Mouse (Mus musculus): ENCODE results near the gene Plekha7. TPM values are rescaled to one million over a fixed set of nuclear protein-coding genes. Genes with fewer than 3 reads are reported as not detected.

Plekha7 gene
- total RNA-seq, 4 experiments from 2014 or later = 25.0 to 31.5 (median 26.4) TPM

GRCm38 (mm10) chr7:116223010-116223783 is 85.0 kb downstream of the Plekha7 start:
- DNase-seq (ENCODE audit: low spot score in 2 of 2) = no peak

- no peak for DNase-seq (ENCODE audit: low spot score in 2 of 2)
Observed at GRCm38 (mm10) chr7:116222288-116223009, 85.7 kb downstream of the Plekha7 start.

- DNase-seq (ENCODE audit: low spot score in 2 of 2) = no peak
Observed at GRCm38 (mm10) chr7:116221883-116222282, 86.3 kb downstream of the Plekha7 start.

- no peak for DNase-seq (ENCODE audit: low spot score in 2 of 2)
Observed at GRCm38 (mm10) chr7:116220103-116220707, 88.0 kb downstream of the Plekha7 start.

- DNase-seq (ENCODE audit: low spot score in 2 of 2) = no peak
Observed at GRCm38 (mm10) chr7:116217747-116218146, 90.4 kb downstream of the Plekha7 start.

GRCm38 (mm10) chr7:116211904-116212303 is 96.3 kb downstream of the Plekha7 start:
- DNase-seq (ENCODE audit: low spot score in 2 of 2) = no peak

- no peak for DNase-seq (ENCODE audit: low spot score in 2 of 2)
Observed at GRCm38 (mm10) chr7:116209926-116210631, 98.1 kb downstream of the Plekha7 start.

GRCm38 (mm10) chr7:116208880-116209279 is 99.3 kb downstream of the Plekha7 start:
- no peak for DNase-seq (ENCODE audit: low spot score in 2 of 2)

GRCm38 (mm10) chr7:116206806-116207571 is 101.2 kb downstream of the Plekha7 start:
- no peak for DNase-seq (ENCODE audit: low spot score in 2 of 2)

- no peak for DNase-seq (ENCODE audit: low spot score in 2 of 2)
Observed at GRCm38 (mm10) chr7:116205451-116205850, 102.7 kb downstream of the Plekha7 start.

GRCm38 (mm10) chr7:116202033-116202681 is 106.0 kb downstream of the Plekha7 start:
- DNase-seq (ENCODE audit: low spot score in 2 of 2) = no peak

- DNase-seq (ENCODE audit: low spot score in 2 of 2) = no peak
Observed at GRCm38 (mm10) chr7:116200951-116201351, 107.2 kb downstream of the Plekha7 start.

- DNase-seq (ENCODE audit: low spot score in 2 of 2) = no peak
Observed at GRCm38 (mm10) chr7:116200544-116200943, 107.6 kb downstream of the Plekha7 start.

GRCm38 (mm10) chr7:116198902-116199301 is 109.3 kb downstream of the Plekha7 start:
- no peak for DNase-seq (ENCODE audit: low spot score in 2 of 2)

GRCm38 (mm10) chr7:116198407-116198806 is 109.8 kb downstream of the Plekha7 start:
- no peak for DNase-seq (ENCODE audit: low spot score in 2 of 2)

- no peak for DNase-seq (ENCODE audit: low spot score in 2 of 2)
Observed at GRCm38 (mm10) chr7:116196974-116197679, 111.0 kb downstream of the Plekha7 start.

GRCm38 (mm10) chr7:116194996-116195395 is 113.2 kb downstream of the Plekha7 start:
- no peak for DNase-seq (ENCODE audit: low spot score in 2 of 2)

GRCm38 (mm10) chr7:116192966-116193365 is 115.2 kb downstream of the Plekha7 start:
- no peak for DNase-seq (ENCODE audit: low spot score in 2 of 2)

GRCm38 (mm10) chr7:116192096-116192595 is 116.0 kb downstream of the Plekha7 start:
- DNase-seq (ENCODE audit: low spot score in 2 of 2) = no peak
